Mouse (Mus musculus): ENCODE measurements around the gene Cd2bp2.

DNA sequence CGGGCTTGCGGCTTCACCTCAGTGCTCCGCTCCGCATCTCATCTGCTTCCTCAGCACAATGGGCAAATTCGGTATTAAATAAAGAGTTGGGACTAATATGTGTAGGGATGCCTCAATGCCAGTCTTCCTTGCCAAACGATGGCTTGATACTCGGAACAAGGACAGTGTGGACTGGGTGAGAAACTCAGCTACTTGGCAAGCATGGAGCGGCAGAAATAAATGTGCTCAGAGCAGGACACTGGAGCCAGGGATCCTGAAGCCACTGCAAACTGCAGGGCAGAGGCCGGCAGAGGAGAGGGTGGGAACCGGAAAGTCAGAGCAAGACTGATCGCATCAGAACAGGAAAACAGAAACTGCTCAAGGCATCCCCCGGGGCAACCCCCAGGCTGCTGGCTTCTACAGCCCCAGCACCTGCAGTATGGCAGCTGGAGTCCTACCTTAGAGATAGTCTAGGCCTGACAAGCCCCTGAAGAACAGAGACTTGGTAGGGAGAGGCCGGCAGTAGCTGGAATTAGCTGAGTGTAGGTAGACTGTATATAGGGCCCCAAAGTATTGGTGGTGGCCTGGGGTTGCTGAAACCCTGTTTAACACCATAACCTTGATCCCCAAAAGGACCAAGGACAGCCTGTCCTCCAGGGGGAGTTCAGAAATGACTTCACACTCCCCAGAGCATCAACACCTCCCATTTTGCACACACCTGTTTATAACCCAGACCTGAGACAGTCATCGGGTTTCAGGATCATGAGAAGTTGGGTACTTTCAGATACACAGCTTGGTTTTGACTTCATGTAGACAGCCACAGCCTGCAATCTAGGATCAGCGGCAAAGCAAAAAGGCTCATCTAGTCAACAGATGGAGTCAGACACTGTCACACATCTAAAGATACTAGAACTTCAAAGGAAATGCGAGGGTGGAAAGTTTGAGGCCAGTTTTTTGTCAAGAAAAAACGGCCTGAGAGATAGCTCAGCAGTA, 7.3 kb downstream of the Cd2bp2 start:
- TF ChIP-seq POLR2A (IDR thresholded peaks at IDR 0.05; ENCODE audit: extremely low read depth, insufficient read depth, low read length) (no peak), CTCF (IDR thresholded peaks at IDR 0.05; ENCODE audit: low read depth, low read length) (no peak)
